Mouse (Mus musculus) liver, postnatal 0 days (tissue): ENCODE measurements at regions not wholly inside any gene's neighbourhood (a gene's known extent, or its start where the extent isn't known, plus 50 kb on each side); places are given as distances from the start of the nearest gene placed in this dataset.

Experiments used
- CTCF ChIP-seq: sonication (generic); IDR thresholded peaks from 2 replicates; pipeline ENCODE4 v1.5.1; 2016; ENCODE audit warnings: antibody characterized with exemption, low read depth
- EP300 ChIP-seq: IDR thresholded peaks from 2 replicates; pipeline ENCODE4 v1.6.1; 2016; ENCODE audit warnings: antibody characterized with exemption, low read depth, mild to moderate bottlenecking

DNA sequence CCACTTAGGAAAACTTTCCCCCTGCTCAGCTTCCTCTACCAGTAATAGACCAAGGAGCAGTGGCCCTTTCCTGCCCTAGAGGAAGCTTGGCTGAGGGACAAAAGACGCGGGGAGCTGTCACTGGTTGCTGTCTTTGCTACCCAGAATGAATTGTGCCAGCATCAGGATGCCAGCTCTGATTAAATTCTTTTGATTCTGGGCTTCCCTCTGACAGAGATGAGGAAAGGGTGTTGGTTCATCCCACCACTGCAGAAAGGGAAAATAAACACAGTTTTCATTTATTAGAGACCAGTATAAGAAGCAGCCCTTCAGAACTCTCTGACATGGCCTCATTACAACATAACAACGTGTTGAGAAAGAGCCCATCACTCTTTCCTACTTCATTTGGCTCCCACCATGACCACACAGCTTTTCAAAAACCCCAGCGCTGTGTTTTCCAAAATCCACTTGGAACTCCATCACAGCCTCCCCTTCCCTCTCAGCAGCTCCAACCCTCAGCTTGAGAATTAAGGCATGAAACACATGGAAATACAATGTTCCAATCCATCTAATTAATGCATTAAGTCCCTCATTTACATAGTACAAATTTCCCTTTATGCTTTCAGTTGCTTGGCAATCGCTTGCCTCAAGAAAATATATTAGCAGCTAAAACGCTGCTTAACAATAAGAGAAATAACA, 429.6 kb downstream of the Efnb2 start:
- TF ChIP-seq CTCF = no peak
- TF ChIP-seq EP300 = no peak
